Mouse (Mus musculus): ENCODE data around the gene Smtnl1. TPM values are rescaled to one million over a fixed set of nuclear protein-coding genes. Genes with fewer than 3 reads are reported as not detected.

Smtnl1 gene
- polyA plus RNA-seq, 1 experiment from 2014 or later = not detected

Other genes with a start within 250 kb of the Smtnl1 start
- 40.2 and 46.9 TPM in 2 replicates for gene Ctnnd1, start 171.9 kb downstream of the Smtnl1 start, polyA plus RNA-seq (2015; fragmentation: Nextera tagmentation; extraction: Ambion mirVana)
- 0.12 and 0.22 TPM in 2 replicates for gene Btbd18, start 163.6 kb downstream of the Smtnl1 start, polyA plus RNA-seq (2015; fragmentation: Nextera tagmentation; extraction: Ambion mirVana)
- 166 and 196 TPM in 2 replicates for gene Selenoh, start 151.9 kb downstream of the Smtnl1 start, polyA plus RNA-seq (2015; fragmentation: Nextera tagmentation; extraction: Ambion mirVana)
- gene Gm28635, start 144.6 kb downstream of the Smtnl1 start, polyA plus RNA-seq (2015; fragmentation: Nextera tagmentation; extraction: Ambion mirVana) = not detected in 2 replicates
- gene Med19, start 144.2 kb downstream of the Smtnl1 start, polyA plus RNA-seq (2015; fragmentation: Nextera tagmentation; extraction: Ambion mirVana) = 50.6 and 54.4 TPM in 2 replicates
- 245 and 252 TPM in 2 replicates for gene Tmx2, start 143.5 kb downstream of the Smtnl1 start, polyA plus RNA-seq (2015; fragmentation: Nextera tagmentation; extraction: Ambion mirVana)
- 17.6 and 19.2 TPM in 2 replicates for gene Zdhhc5, start 107.5 kb downstream of the Smtnl1 start, polyA plus RNA-seq (2015; fragmentation: Nextera tagmentation; extraction: Ambion mirVana)
- gene Clp1, start 95.3 kb downstream of the Smtnl1 start, polyA plus RNA-seq (2015; fragmentation: Nextera tagmentation; extraction: Ambion mirVana) = 28.1 and 29.6 TPM in 2 replicates
- gene Ypel4, start 88.6 kb downstream of the Smtnl1 start, polyA plus RNA-seq (2015; fragmentation: Nextera tagmentation; extraction: Ambion mirVana) = 18.8 and 19.1 TPM in 2 replicates
- 4.7 and 7.0 TPM in 2 replicates for gene Gm19426, start 79.0 kb downstream of the Smtnl1 start, polyA plus RNA-seq (2015; fragmentation: Nextera tagmentation; extraction: Ambion mirVana)
- 36.2 and 37.0 TPM in 2 replicates for gene Serping1, start 47.2 kb downstream of the Smtnl1 start, polyA plus RNA-seq (2015; fragmentation: Nextera tagmentation; extraction: Ambion mirVana)
- 17.4 and 18.3 TPM in 2 replicates for gene Ube2l6, start 23.8 kb downstream of the Smtnl1 start, polyA plus RNA-seq (2015; fragmentation: Nextera tagmentation; extraction: Ambion mirVana)
- gene Timm10, start 4.3 kb upstream of the Smtnl1 start, polyA plus RNA-seq (2015; fragmentation: Nextera tagmentation; extraction: Ambion mirVana) = 52.9 and 56.0 TPM in 2 replicates
- 2.4 and 3.3 TPM in 2 replicates for gene Slc43a1, start 16.2 kb upstream of the Smtnl1 start, polyA plus RNA-seq (2015; fragmentation: Nextera tagmentation; extraction: Ambion mirVana)
- 6.8 and 7.1 TPM in 2 replicates for gene Rtn4rl2, start 64.1 kb upstream of the Smtnl1 start, polyA plus RNA-seq (2015; fragmentation: Nextera tagmentation; extraction: Ambion mirVana)
- gene Slc43a3, start 113.9 kb upstream of the Smtnl1 start, polyA plus RNA-seq (2015; fragmentation: Nextera tagmentation; extraction: Ambion mirVana) = 8.6 and 11.2 TPM in 2 replicates
- 0.71 and 1.4 TPM in 2 replicates for gene Prg2, start 157.8 kb upstream of the Smtnl1 start, polyA plus RNA-seq (2015; fragmentation: Nextera tagmentation; extraction: Ambion mirVana)
- not detected in 2 replicates for gene Prg3, start 165.6 kb upstream of the Smtnl1 start, polyA plus RNA-seq (2015; fragmentation: Nextera tagmentation; extraction: Ambion mirVana)
- 165 and 186 TPM in 2 replicates for gene Ssrp1, start 214.6 kb upstream of the Smtnl1 start, polyA plus RNA-seq (2015; fragmentation: Nextera tagmentation; extraction: Ambion mirVana)
- gene P2rx3, start 214.8 kb upstream of the Smtnl1 start, polyA plus RNA-seq (2015; fragmentation: Nextera tagmentation; extraction: Ambion mirVana) = 65.1 and 76.0 TPM in 2 replicates
- gene Tnks1bp1, start 225.4 kb upstream of the Smtnl1 start, polyA plus RNA-seq (2015; fragmentation: Nextera tagmentation; extraction: Ambion mirVana) = 22.6 and 23.4 TPM in 2 replicates